Mouse (Mus musculus): Measurements from ENCODE around the gene Vmn1r104.
"Not testable (repeated sequence)": the region's sequence is repeated elsewhere in the genome, so short reads cannot be mapped to it uniquely, and the experiment has no call there.

Gene Vmn1r104

GRCm38 (mm10) chr7:20533537-20533936, at the start of gene Vmn1r104:
Gene Vmn1r104, plus strand, starts transcription at chr7:20533837.
- not testable (repeated sequence) for DNase-seq (ENCODE audit: low read depth, low spot score)

GRCm38 (mm10) chr7:20510434-20510833, 23.2 kb upstream of the Vmn1r104 start, which contains the start of gene Vmn1r103:
Gene Vmn1r103, minus strand, starts transcription at chr7:20510534.
- DNase-seq (ENCODE audit: low read depth, low spot score), result not testable (repeated sequence)

GRCm38 (mm10) chr7:20545657-20546056, 12.0 kb downstream of the Vmn1r104 start, which contains the start of gene Gm5726:
Gene Gm5726, minus strand, starts transcription at chr7:20545757.
- DNase-seq (ENCODE audit: low read depth, low spot score), result not testable (repeated sequence)

GRCm38 (mm10) chr7:20576141-20576540, 42.5 kb downstream of the Vmn1r104 start, which contains the start of gene Gm4141:
Gene Gm4141, minus strand, starts transcription at chr7:20576241.
- DNase-seq (ENCODE audit: low read depth, low spot score), result not testable (repeated sequence)
